Mouse (Mus musculus): ENCODE data around the gene Med4.
A peak's percentile ranks its signal among the peaks of the same experiment; 100 is the strongest.
"Not testable (repeated sequence)": the region's sequence is repeated elsewhere in the genome, so short reads cannot be mapped to it uniquely, and the experiment has no call there.

Gene Med4

GRCm38 (mm10) chr14:73501721-73502120 lies 8.1 kb upstream of the Med4 start:
- no peak for DNase-seq (ENCODE audit: low spot score in 2 of 2)

DNA sequence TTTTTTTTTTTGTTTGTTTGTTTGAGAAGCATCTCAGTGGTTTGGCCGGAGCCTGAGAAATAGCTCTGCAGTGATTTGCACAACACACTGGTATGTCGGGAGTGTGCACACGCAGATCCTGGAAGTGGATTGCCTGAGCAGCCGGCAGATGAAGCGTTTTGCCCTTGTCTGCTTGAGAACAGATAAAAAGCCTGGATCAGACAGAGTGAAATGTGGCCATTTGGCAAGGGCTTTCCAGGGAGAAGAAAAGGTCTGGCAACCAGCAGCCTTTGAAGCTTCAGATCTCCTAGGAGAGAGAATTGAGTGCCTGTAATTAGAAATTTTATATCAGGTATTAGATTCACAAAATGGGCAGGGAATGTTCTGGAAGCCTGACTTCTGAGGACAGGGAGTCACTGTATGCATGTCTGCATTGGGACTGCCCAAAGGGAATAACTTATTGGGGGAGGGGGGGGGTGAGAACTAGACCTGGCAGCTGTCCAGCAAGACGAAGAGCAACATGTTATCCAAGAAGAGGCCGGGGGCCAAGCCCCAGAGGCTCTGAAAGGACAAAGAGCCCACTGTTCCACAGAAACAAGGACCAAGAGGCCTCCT lies 7.1 kb upstream of the Med4 start:
- peak in 1 of 2 experiments; percentile 19 for DNase-seq (ENCODE audit: low spot score in 2 of 2)

- no peak for DNase-seq (ENCODE audit: low spot score in 2 of 2)
These were observed 6.4 kb upstream of the Med4 start for GRCm38 (mm10) chr14:73503237-73503933.

DNA sequence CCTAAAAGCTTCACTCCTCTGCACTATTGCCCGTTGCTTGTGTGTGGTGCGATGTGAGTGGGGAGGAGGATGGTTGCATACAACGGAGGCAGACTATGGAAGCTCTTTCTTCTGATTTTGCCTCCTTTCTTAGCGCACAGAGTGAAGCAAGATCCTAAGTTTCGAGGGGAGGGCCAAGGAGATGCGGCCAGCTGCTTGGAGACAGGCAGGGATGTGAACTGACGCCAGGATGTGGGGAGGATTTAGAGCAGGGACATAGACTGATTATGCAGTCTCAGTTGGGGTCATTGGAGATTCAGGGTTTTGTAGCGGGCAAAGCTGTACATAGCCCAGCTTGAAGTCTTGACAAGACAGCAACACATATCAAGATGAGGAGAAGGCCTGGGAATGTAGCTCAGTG lies 3.5 kb upstream of the Med4 start:
- no peak for DNase-seq (ENCODE audit: low spot score in 2 of 2)

- no peak for DNase-seq (ENCODE audit: low spot score in 2 of 2)
These were observed 2.6 kb upstream of the Med4 start for GRCm38 (mm10) chr14:73507200-73507599.

GRCm38 (mm10) chr14:73507702-73508376 lies 2.0 kb upstream of the Med4 start:
- no peak for DNase-seq (ENCODE audit: low spot score in 2 of 2)

- DNase-seq (ENCODE audit: low spot score in 2 of 2): no peak
These were observed 1.0 kb upstream of the Med4 start for GRCm38 (mm10) chr14:73508630-73509395.

DNA sequence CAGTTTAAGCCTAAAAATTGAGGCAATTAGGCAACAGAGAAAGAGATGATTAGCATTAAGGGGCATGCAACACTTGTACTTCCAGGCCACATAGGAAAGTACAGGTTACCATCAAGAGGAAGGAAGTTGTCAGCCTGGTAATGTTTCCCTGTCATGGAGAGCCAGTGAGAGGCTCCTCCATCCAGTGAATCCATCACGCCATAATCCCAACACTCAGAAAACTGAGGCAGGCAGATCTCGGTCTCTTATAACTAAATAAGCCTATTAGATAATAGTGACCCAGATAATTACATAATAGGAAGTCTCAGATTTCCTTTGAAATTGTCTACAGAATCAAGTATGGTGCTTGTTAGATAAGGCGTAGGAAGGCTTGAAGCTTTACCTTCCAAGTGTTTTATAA lies 14.3 kb downstream of the Med4 start:
- DNase-seq (ENCODE audit: low spot score in 2 of 2): no peak

DNA sequence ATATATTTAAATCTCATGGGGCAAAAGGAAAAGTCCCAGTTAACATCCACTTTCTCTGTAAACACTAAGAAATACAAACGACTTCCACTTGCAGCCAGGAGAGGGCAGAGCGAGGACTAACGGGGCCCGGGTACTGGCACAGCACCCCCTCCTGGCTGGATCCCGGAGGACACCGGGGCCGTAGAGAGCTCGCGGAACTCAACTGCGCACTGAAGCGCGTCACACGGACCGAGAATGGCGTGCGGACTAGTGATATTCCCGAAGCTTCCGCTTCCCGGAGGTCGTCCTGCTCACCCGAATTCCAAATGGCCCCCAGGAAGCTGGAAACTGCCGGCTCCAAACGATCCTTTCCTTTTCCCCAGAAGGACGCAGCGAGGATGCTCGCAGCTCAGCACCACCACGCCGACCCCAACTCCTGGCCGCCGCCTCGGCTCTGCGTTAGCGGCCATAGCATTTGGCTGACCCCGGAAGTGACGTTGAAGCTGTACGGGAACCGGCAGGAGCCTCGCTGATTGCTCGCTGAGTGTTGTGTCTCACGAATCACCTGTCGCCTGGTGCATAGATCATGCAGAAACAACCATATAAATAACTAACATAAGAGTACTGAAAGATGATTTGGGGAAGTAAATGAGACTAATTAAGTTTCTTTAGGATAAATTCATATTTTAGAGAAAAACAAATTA lies 15.1 kb downstream of the Med4 start, which contains the start of gene Sucla2:
TSS of gene Sucla2 (plus strand) at position 554 of the 683 bp plus-strand sequence.
- peak; percentile 97 to 98 for DNase-seq (ENCODE audit: low spot score in 2 of 2)

GRCm38 (mm10) chr14:73528661-73529060 lies 18.8 kb downstream of the Med4 start:
- not testable (repeated sequence) for DNase-seq (ENCODE audit: low spot score in 2 of 2)

DNA sequence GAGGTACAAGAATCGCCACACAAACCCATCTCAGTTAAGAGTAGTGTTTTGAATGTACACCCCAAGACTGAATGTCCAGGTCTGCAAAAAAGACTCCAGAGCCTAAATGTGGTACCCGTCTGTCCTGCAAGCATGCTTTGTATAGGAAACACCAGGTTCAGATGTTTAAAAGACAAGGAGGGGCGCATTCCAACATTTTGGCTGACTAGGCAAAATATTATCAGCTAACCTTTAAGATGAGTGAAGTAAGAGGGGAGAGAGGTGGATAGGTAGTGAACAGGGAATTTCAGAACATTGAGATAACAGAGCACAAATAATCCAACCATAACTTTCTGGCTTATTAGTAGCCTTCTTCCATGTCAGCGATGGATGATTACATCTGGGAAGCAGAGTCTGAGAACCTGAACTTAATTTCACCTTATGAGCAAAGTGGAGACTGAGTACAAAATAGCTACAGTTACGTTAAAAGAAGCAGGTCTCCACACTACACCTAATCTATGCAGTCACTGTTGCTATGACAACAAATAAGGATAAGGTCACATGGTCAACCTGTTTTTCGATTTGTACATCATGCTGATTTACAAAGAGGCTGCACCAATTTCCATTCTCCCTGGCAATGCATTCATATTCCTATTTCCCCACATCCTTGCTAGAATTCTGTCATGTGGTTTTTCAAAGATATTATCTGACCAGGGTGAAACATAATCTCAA lies 24.1 kb downstream of the Med4 start:
- no peak for DNase-seq (ENCODE audit: low spot score in 2 of 2)

- no peak for DNase-seq (ENCODE audit: low spot score in 2 of 2)
These were observed 25.8 kb downstream of the Med4 start for GRCm38 (mm10) chr14:73535641-73536040.

DNA sequence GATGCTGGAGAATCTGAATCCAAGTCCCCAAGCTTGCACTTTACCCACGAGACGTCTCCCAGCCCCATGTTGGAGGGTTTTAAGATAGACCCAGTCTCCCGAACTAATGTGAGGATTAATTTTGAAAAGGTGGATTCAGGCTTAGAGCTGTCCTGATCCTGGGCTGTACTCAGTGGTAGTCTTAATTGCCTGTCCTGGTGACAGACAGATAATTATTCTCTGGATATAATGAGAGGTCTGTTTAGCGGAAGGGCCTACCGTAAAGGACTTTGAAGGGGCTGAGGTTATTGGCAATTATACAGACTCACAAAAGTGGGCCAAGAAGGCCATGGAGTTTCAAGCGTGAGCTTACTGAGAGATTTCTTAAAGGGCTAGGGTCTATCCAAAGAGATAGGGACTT lies 34.0 kb downstream of the Med4 start:
- no peak for DNase-seq (ENCODE audit: low spot score in 2 of 2)

DNA sequence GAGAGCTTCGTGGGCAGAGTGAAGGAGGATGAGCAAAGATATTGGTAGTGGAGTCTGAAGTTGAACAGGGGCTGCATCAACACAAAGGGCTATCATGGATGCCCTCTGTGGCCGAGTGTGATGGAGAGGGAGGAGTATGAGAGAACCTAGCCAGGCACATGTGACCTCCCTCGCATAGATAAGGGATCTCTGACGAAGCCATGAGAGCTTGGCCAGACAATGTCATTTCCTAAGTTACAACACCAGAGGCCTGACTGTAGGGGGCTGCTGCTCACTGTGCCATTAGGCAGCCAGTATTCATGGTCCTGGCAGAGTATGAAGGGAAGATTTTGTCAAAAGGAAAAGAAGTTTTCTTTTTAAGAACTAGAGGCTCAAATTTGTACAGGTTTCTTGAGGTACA lies 37.2 kb downstream of the Med4 start:
- DNase-seq (ENCODE audit: low spot score in 2 of 2): no peak

GRCm38 (mm10) chr14:73548051-73548450 lies 38.2 kb downstream of the Med4 start, which contains the start of gene Nudt15:
Gene Nudt15 (minus strand): TSS chr14:73548242.
- DNase-seq (ENCODE audit: low spot score in 2 of 2): no peak

DNA sequence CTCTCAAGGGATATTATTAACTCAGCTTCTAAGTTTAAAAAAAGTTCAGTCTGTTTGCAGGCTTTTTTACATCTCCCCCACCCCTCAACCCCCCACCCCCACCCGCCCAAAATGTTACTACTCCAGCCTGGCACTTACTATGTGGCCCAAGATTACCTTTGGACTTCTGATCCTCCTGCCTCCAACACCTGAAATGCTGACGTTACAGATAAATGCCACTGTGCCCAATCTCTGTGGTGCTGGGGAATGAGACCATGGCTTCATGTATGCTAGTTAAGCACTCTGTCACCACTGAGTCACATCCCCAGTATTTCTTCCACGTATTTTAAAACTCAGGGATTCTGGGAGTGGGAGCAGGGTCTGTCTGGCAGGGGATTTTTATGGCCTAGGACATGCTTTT lies 40.5 kb downstream of the Med4 start:
- no peak for DNase-seq (ENCODE audit: low spot score in 2 of 2)

DNA sequence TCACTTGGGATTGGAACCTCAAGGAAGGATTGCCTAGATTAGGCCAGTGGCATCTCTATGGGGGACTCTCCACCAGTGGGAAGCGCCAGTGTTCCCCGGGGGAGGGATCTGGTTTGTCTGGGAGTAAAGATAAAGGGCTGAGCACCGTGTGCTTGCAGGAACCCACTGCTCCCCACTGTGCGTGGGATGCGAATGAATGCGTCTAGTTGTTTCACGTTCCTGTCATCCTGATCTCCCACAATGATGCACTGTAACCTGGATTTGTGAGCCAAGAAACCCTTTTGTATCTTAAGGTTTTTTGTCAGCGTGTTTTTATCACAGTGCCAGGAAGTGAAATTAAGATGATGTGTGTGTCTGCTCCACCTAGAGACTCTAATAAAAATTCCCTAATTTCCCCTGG lies 40.9 kb downstream of the Med4 start:
- DNase-seq (ENCODE audit: low spot score in 2 of 2): peak in 1 of 2 experiments; percentile 7

- no peak for DNase-seq (ENCODE audit: low spot score in 2 of 2)
These were observed 41.3 kb downstream of the Med4 start for GRCm38 (mm10) chr14:73551164-73551563.

DNA sequence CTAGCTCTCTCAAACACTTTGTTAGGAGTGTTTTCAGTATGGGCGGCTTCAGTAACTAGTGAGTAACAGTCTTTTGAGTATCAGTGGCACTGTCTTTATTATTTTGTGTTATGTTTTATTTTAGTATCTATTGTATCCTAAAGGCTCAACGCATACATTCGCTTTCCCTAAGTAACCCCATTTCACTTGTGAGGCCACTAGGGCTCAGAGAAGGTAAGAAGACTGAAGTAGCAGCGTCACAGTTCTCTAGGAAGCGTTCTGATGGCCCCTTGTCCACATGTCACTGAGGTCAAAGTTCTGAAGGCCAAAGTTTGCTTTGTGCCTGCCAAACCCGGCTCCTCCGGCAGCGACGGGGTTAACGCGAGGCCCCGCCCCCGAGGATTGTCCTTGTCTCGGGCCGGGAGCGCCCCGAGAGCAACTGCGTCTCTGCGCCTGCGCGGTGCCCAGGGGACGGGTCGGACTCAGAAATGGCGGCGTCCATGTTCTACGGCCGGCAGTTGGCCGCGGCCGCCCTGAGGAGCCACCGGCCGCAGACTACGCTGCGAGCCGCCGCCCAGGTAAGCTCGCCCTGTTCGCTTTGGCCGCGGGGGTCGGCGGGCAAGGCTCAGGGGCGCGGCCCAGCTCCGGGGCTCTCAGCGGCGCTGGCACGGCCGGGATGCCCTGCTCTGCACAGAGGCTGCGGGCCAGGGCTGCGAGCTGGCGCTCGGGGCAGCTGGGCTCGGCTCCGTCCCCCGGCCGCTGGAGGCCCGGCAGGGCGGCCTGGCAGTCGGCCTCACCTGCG lies 42.7 kb downstream of the Med4 start:
- peak; percentile 94 to 95 for DNase-seq (ENCODE audit: low spot score in 2 of 2)

- DNase-seq (ENCODE audit: low spot score in 2 of 2): no peak
These were observed 43.4 kb downstream of the Med4 start for GRCm38 (mm10) chr14:73553122-73553696.
